Mouse (Mus musculus) ovary, postnatal 14 days (tissue): Measurements from ENCODE around the gene Ctsg.
"Not testable (repeated sequence)": the region's sequence is repeated elsewhere in the genome, so short reads cannot be mapped to it uniquely, and the experiment has no call there.

Experiments
- DNase-seq: peaks from one replicate; pipeline ENCODE4 v3.0.0; 2022; ENCODE audit warnings: low spot score

The Ctsg gene

GRCm38 (mm10) chr14:56102386-56102785 lies at the start of gene Ctsg:
Ctsg (minus strand) TSS chr14:56102574.
- DNase-seq = no peak

GRCm38 (mm10) chr14:56133675-56134074 lies 31.3 kb upstream of the Ctsg start:
- DNase-seq = not testable (repeated sequence)

GRCm38 (mm10) chr14:56132508-56132907 lies 30.1 kb upstream of the Ctsg start, which contains the start of gene Gzmd:
Gzmd (minus strand) TSS chr14:56132608.
- not testable (repeated sequence) for DNase-seq

- no peak for DNase-seq
Observed at GRCm38 (mm10) chr14:56128341-56128740, 26.0 kb upstream of the Ctsg start.

GRCm38 (mm10) chr14:56123516-56123915 lies 21.1 kb upstream of the Ctsg start:
- no peak for DNase-seq

GRCm38 (mm10) chr14:56120525-56120924 lies 18.2 kb upstream of the Ctsg start, which contains the start of gene Gzme:
Gzme (minus strand) TSS chr14:56120625.
- no peak for DNase-seq

GRCm38 (mm10) chr14:56115531-56116310 lies 13.3 kb upstream of the Ctsg start:
- not testable (repeated sequence) for DNase-seq

GRCm38 (mm10) chr14:56105447-56106180 lies 3.2 kb upstream of the Ctsg start:
- no peak for DNase-seq

GRCm38 (mm10) chr14:56105016-56105415 lies 2.6 kb upstream of the Ctsg start:
- no peak for DNase-seq

- no peak for DNase-seq
Observed at GRCm38 (mm10) chr14:56103452-56103851, 1.1 kb upstream of the Ctsg start.

GRCm38 (mm10) chr14:56098940-56099339 lies 3.4 kb downstream of the Ctsg start:
- no peak for DNase-seq

GRCm38 (mm10) chr14:56097597-56097996 lies 4.8 kb downstream of the Ctsg start:
- DNase-seq = no peak

- DNase-seq = no peak
Observed at GRCm38 (mm10) chr14:56093353-56093752, 9.0 kb downstream of the Ctsg start.

- no peak for DNase-seq
Observed at GRCm38 (mm10) chr14:56086711-56087110, 15.7 kb downstream of the Ctsg start.

GRCm38 (mm10) chr14:56085167-56085566 lies 17.2 kb downstream of the Ctsg start, which contains the start of gene Mcpt8:
Mcpt8 (minus strand) TSS chr14:56085273.
- DNase-seq = no peak

- no peak for DNase-seq
Observed at GRCm38 (mm10) chr14:56082016-56082415, 20.4 kb downstream of the Ctsg start.

- DNase-seq = not testable (repeated sequence)
Observed at GRCm38 (mm10) chr14:56062213-56062612, 40.2 kb downstream of the Ctsg start, which contains the start of gene Mcpt4. Mcpt4 (minus strand) TSS chr14:56062313.

GRCm38 (mm10) chr14:56057722-56058121 lies 44.7 kb downstream of the Ctsg start:
- DNase-seq = no peak

- no peak for DNase-seq
Observed at GRCm38 (mm10) chr14:56055408-56055807, 47.0 kb downstream of the Ctsg start.
